Mouse (Mus musculus) limb, embryonic 13.5 days (tissue): ENCODE data around the gene Hsd17b3. TPM values are rescaled to one million over a fixed set of nuclear protein-coding genes. Genes with fewer than 3 reads are reported as not detected.

ENCODE experiments used
- ATAC-seq: fragments of 200-750 bp; cut with Nextera tagmentation; 2 replicates; pipeline ENCODE4 v1.8.0; 2017; ENCODE audit warnings: low read depth, moderate number of reproducible peaks, moderate TSS enrichment; ENCODE audit not compliant: low FRiP score
- H3K27ac ChIP-seq: fragments of 300-500 bp; sonication (generic); 2 replicates; pipeline ENCODE4 v1.5.1; 2015; ENCODE audit warnings: inconsistent platforms, mild to moderate bottlenecking, moderate library complexity
- H3K27me3 ChIP-seq: fragments of 300-500 bp; sonication (generic); 2 replicates; pipeline ENCODE4 v1.6.1; 2015; ENCODE audit warnings: mild to moderate bottlenecking, inconsistent platforms
- H3K36me3 ChIP-seq: fragments of 300-500 bp; sonication (generic); 2 replicates; pipeline ENCODE4 v1.6.1; 2015; ENCODE audit warnings: inconsistent platforms, mild to moderate bottlenecking, moderate library complexity
- H3K4me1 ChIP-seq: fragments of 300-500 bp; sonication (generic); 2 replicates; pipeline ENCODE4 v1.6.1; 2015; ENCODE audit warnings: inconsistent platforms
- H3K4me2 ChIP-seq: fragments of 300-500 bp; sonication (generic); replicated peaks from 2 replicates; pipeline ENCODE4 v1.6.1; 2015; ENCODE audit warnings: inconsistent platforms, mild to moderate bottlenecking, moderate library complexity
- H3K4me3 ChIP-seq: fragments of 300-500 bp; sonication (generic); 2 replicates; pipeline ENCODE4 v1.5.1; 2015; ENCODE audit warnings: moderate library complexity, mild to moderate bottlenecking, inconsistent platforms
- H3K9ac ChIP-seq: fragments of 300-500 bp; sonication (generic); 2 replicates; pipeline ENCODE4 v1.6.1; 2015; ENCODE audit warnings: mild to moderate bottlenecking, inconsistent platforms
- H3K9me3 ChIP-seq: fragments of 300-500 bp; sonication (generic); 2 replicates; pipeline ENCODE4 v1.6.1; 2016; ENCODE audit warnings: inconsistent platforms
- WGBS: fragments of 180-500 bp; shearing (Covaris S2); methylation state at CpG from one replicate; pipeline ENCODE4 v1.1.7; 2015; 5-methylcytosine and 5-hydroxymethylcytosine counted together
- polyA plus RNA-seq: library from polyadenylated mRNA; unstranded; fragments of >200 nt; fragmentation: Nextera tagmentation; extraction: Ambion mirVana; gene quantifications from 2 replicates; pipeline ENCODE4 v1.2.1, GENCODE M21; 2015

Gene Hsd17b3
- polyA plus RNA-seq, 1 experiment from 2014 or later, result not detected

DNA sequence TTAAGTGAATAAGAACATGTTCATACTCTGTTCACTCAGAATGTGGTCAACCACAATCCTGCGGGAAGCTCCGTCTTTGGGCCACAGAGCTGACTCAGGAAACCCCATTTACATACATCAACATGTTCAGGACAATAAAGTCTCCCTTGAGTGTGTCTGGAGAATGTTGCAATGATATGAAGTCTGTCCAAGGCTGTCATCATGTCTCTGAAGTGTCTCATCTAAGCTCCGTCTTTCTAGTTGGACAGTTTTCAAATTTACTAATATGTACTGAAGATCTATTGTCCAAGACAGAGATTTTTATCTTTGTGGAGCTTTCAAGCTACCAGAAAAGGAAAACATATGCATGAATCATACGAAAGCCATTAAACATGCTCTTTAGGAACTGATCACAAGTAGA, 77.9 kb downstream of the Hsd17b3 start:
- no peaks in the 10 kb centered on the region for H3K9me3 ChIP-seq

More for the DNA sequence above, 77.9 kb downstream of the Hsd17b3 start:
- no peaks in the 10 kb centered on the region for H3K36me3 ChIP-seq
- H3K9ac ChIP-seq, result no peak overlapping the region
- WGBS, result 84% methylated on average over 4 of the region's 4 CpGs
- no peaks in the 10 kb centered on the region for H3K27me3 ChIP-seq
- H3K4me2 ChIP-seq, result no peak overlapping the region
- no peak overlapping the region for H3K27ac ChIP-seq
- no peak overlapping the region for H3K4me3 ChIP-seq
- peaks cover 10% of the 10 kb centered on the region for H3K4me1 ChIP-seq
- ATAC-seq, result no peak

Other genes starting within 250 kb of the Hsd17b3 start
- 4.5 and 5.3 TPM in 2 replicates for gene Slc35d2, start 40.1 kb upstream of the Hsd17b3 start, polyA plus RNA-seq
- gene Zfp367, start 64.0 kb upstream of the Hsd17b3 start, polyA plus RNA-seq, result 17.0 and 18.3 TPM in 2 replicates
- gene Habp4, start 72.6 kb upstream of the Hsd17b3 start, polyA plus RNA-seq, result 25.6 and 28.2 TPM in 2 replicates
- 17.0 and 22.0 TPM in 2 replicates for gene Cdc14b, start 186.1 kb upstream of the Hsd17b3 start, polyA plus RNA-seq
- 38.9 and 41.4 TPM in 2 replicates for gene Aaed1, start 223.5 kb upstream of the Hsd17b3 start, polyA plus RNA-seq